Mouse (Mus musculus) erythroid progenitor cell, adult 5-6 weeks (primary cell): Measurements from ENCODE around the gene Farp2. TPM values are rescaled to one million over a fixed set of nuclear protein-coding genes. Genes with fewer than 3 reads are reported as not detected.
"Not testable (repeated sequence)": the region's sequence is repeated elsewhere in the genome, so short reads cannot be mapped to it uniquely, and the experiment has no call there.

ENCODE experiments used
- ATAC-seq: replicated peaks from 2 replicates; pipeline ENCODE4 v1.8.0; 2016; ENCODE audit warnings: moderate number of reproducible peaks, mild to moderate bottlenecking, moderate TSS enrichment, inconsistent platforms; ENCODE audit not compliant: poor library complexity, low FRiP score, severe bottlenecking
- total RNA-seq, 2 experiments: library from RNA; stranded (forward) in 1 of 2; stranded (reverse) in 1 of 2; fragments of 150-400 nt in 1 of 2; fragments of 186-747, 209-891 nt in 1 of 2; gene quantifications; 2 replicates each; pipeline versions ENCODE4 v1.2.3 to v1.2.4; 2015 to 2017; ENCODE audit warnings: low replicate concordance in 2 of 2

Gene Farp2
- total RNA-seq, 2 experiments from 2014 or later = 1.5 TPM; not detected in 1

DNA sequence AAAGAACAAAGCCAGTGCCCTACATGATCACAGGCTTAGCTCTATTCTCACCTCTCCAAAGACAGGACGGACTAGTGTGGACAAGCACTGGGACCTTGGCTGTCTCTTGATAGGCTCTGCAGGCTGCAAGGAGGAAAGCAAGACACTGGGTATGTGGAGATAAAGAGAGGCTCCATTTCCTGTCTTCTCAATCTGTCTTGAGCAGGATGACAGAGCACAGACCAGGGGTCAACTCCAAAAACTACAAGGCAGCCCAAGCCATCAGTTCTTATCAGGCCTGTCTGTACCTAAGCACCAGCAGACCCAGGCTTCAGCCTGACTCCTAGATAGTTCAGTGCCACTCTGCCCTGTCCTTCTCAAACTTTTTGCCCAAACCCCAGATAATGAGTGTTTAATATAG lies 112.6 kb downstream of the Farp2 start:
- no peak for ATAC-seq

DNA sequence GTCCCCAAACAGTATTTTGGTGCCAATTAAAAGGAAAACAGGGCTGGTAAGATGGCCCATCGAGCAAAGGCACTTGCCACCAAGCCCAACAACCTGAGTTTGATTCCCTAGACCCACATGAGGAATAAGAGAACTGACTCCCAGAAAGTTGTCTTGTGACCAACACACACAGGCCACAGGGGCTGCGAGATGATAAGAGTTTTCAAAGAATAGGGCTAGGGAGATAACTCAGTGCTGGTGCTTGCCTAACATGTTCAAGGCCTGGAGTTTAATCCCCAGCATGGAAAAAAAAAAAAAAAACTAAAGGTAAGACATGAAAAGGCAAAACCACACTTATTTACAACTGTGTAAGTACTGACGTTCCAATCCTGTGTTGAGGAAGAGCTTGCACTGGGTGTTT lies 118.9 kb downstream of the Farp2 start:
- no peak for ATAC-seq

DNA sequence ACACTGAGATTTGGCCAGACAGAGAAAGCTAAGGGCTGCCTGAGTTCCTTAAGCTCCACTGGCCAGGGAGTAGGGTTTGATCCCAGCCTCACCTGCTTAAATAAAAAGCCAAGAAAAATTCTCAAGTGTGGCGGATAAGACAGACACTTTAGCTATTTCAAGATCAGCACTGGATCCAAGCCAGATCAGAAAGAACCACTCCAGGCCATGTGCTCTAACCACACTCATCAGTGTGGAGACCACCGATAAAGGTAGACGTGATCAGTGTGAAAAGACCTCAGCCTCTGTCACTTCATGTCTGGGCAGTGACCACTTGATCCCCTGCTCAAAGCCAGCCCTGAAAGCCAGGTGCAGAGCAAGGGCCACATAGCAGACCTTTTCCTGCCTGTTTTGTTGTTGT lies 120.8 kb downstream of the Farp2 start:
- no peak for ATAC-seq

DNA sequence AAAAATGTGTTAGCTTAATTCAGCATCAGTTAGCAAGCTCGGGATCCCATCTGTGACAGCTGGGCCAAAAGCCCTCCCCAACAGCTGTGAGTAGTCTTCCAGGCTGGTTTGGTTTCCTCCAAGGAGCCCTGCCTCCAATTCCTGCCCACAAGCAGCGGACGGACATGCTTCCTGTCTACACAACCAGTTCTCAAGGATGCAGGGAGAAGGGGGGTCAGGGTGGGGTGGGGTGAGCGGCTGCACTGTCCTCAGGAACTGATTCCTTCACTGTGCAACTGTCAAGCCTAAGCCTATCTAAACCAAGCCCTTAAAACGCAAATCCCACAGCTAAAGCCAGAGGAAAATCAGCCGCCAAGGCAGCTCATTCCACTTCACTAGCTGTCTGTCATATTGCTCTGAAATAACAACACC lies 122.6 kb downstream of the Farp2 start:
- no peak for ATAC-seq

DNA sequence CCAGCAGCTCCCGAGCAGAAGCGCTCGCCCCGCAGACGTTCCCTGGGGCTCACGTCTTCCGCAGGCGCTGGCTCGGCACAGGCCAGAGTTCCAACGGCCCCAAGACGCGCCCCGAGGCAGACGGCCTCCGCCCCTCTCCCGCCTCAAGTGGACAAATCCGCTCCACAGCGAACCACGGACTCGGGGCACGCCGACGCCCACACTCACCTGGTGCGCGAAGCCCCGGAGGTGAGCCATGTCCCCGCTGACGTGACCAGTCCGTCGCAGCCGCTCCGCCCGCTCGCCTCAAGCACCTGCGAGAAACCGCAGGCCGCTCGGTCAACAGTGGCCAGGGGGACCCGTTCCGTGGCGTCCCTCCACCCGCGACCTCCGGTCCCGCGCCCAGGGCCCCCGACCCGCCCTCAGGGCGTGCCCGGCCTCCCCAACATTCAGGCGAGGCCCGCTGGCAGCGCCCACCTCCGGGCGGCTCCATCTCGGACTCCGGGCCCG lies 123.3 kb downstream of the Farp2 start:
- ATAC-seq = peak; percentile 70

- peak; percentile 92 for ATAC-seq
Observed at GRCm38 (mm10) chr1:93635580-93636192, 123.8 kb downstream of the Farp2 start.

DNA sequence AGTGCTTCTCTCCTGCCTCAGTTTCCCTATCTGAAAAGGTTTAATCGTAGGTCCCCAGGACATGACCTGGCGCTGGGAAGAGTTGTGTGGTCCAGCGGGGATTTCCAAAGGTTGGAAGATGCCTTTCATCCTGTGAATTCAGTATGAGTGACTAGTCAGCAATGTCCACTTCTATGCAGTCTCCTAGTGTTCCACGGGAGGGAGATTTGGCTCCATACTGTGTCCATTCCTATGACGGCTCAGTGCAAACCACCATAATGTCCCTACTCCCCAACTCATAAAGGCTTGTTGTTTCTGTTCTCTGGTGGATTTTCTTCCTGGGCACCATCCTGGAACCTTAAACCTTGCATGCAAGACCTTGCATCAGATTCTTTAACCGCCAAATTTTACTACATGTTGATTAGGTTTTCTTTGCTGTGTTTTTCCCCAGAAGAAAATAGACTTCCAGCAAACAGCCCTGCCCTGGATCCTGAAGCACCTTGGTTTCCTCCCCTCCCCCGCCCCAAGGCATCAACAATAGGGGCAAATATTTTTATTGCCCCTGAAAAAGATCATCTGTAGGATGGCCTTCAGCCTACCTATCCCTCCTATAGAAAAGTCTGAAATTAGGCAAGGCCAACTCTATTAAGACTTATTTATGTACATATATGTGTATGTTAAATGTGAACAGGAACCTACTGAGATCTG lies 124.5 kb downstream of the Farp2 start:
- 0 out of 2 replicates have a peak, but pooled peaks have one; percentile 25 for ATAC-seq

DNA sequence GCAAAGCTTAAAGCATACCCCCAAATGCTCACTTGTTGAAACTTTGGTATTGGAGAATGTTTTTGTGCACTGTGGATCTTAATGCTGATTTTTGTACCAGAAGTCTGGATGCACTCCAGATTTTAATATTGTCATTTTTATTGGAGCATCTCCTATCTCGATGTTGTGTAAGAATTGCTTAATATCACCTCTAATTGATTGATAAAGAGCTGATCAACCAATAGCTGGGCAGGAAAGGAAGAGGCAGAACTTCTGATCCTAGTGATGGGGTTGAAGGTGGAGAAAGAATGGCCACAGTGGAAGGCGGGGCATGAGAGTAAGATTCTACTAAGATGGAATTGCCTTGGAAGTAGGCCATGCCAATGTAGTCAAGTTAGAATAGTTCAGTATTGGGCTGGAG lies 130.1 kb downstream of the Farp2 start:
- ATAC-seq = no peak

GRCm38 (mm10) chr1:93642692-93643091 lies 130.8 kb downstream of the Farp2 start:
- no peak for ATAC-seq

- ATAC-seq = no peak
Observed at GRCm38 (mm10) chr1:93649604-93650172, 137.8 kb downstream of the Farp2 start.

GRCm38 (mm10) chr1:93654275-93654674 lies 142.4 kb downstream of the Farp2 start:
- no peak for ATAC-seq

DNA sequence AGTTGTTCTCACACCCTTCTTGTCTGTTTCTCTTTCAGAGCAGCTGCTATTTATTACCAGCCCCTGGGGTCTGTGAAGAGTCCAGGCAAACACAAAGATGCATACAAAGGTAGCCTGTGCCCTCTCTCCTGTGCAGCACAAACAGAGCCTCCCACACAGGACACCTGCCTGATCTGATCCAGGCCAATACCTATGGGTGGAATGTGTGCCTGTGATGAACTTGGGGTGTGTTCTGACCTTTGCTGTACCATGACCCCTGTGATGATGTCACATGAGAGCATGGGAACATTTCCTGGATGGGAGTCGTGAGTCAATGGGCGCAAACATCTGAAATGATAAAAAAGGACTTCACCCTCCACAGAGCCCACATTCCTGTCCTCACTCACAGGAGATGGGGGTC lies 142.9 kb downstream of the Farp2 start:
- ATAC-seq = no peak

DNA sequence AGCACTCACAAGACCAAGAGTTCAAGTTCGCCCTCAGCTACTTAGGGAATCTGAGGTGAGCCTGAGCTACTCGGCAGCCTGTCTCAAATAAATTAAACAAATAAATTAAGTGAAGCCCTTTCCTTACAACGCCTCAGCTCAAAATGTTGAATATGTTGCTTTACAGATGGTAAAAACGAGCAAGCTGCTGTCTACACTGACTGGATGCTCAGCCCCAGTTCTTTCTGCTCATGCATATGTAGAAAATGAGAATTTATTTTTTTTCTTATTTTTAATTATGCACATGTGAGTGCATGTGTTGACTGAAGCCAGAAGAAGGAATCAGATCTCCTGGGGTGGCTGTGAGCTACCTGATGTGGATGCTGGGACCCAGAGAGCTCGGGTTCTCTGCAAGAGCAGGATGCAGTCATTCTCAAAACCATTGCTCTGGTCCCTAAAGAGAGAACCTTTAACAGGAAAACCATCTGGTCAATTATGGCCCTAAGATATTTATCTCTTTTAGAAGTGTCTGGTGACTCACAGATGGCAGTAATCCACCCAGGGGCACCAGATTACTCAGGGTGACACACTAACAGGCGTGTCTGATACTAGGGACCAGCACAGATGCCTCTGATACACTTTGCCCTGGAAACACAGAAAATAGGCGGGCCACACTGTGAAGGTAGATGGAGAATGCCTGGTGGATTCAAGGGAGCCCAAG lies 144.6 kb downstream of the Farp2 start:
- no peak for ATAC-seq

DNA sequence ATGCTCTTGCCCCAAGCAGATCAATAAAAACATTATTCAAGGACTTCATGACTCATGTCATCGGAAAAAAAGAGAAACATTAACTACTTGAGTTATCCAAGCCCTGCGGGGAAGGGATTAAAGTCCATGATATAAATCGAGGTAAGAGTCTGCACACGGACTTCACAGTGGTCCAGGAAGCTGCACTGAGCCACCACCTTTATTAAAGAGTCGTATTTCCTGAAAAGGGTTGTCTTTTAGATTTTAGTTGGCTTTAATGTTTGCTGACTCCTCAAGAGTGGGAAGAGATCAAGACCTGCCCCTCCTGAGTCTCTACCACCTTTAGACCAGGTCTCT lies 145.1 kb downstream of the Farp2 start:
- ATAC-seq = no peak

- not testable (repeated sequence) for ATAC-seq
Observed at GRCm38 (mm10) chr1:93658559-93658958, 146.7 kb downstream of the Farp2 start, which contains the start of gene Stk25. Gene Stk25, minus strand, starts transcription at chr1:93658659.

DNA sequence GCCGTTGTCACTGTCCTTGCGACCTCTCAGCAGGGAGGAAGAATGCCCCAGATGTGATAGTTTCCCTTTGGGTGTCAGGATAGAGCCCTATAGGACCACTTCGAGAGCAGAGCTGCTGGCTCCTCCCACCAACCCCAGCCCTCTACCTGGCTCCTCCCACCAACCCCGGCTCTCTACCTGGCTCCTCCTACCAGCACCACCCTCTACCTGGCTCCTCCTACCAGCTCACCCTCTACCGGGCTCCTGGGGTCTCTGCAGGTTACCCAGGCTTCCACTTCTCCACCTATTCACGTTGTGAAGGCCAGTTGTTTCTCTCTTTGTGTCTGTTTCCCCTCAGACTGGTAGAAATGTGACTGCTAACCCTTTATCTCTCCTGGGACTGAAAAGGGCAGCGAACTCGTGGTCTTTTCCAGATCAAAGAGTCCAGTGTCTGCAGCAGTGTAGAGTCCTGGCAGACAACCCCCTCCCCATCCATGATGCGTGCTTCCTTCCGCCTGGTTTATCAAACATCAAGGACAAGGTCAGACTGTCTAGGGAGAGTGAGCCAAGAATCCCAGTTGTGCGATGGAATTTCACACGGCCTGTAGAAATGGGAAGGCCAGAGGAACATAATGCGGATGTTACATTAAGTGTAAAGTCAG lies 156.0 kb downstream of the Farp2 start:
- ATAC-seq = no peak

DNA sequence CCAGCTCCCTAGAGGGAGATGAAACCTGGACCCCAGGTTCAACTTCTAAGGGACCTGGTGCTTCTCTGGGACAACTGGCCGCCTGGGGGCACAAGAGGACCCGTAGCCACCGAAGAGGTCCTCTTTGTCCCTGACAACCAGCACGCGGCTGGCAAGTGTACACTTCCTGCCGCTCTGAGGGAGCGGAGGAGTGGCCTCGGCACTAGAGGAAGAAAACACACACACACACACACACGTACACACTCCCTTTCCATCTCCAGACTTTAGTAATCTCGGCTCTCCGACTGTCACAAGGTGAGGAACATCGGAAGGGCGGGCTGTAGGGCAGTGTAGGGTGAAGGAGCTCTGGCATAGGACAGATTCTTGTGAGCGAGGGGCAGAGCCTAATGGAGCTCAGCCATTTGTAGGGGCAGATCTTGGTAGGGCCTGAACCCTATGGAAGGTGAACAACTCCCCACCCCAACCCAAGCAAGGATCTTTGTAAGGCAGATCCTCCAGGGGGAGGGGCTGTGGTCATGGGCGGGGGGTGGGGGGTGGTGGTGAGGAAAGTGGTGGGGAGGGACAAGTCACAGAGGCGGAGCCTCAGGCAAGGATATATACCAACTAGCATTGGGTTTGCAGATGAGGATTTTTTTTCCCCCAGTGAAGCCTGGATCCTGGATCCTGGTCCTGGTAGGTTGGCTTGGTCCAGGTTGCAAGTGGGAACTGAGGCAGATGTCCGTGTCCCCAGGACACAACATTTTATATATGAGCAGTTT lies 157.1 kb downstream of the Farp2 start:
- peak; percentile 53; the same call in 1 of the 2 replicates for ATAC-seq

- no peak for ATAC-seq
Observed at GRCm38 (mm10) chr1:93669941-93670340, 158.1 kb downstream of the Farp2 start.
